Mouse (Mus musculus): ENCODE measurements at regions not wholly inside any gene's neighbourhood (a gene's known extent, or its start where the extent isn't known, plus 50 kb on each side); places are given as distances from the start of the nearest gene placed in this dataset.

GRCm38 (mm10) chr1:164622417-164622816 lies 164.3 kb upstream of the Atp1b1 start:
- no peak for TF ChIP-seq CTCF (conservative IDR thresholded peaks at IDR 0.05; ENCODE audit: low read length)
- no peak for TF ChIP-seq NANOG (IDR thresholded peaks at IDR 0.05; ENCODE audit: borderline replicate concordance, low read length)
